Mouse (Mus musculus): ENCODE results near the gene Erc1.

Gene Erc1

GRCm38 (mm10) chr6:119808726-119809505 lies 39.1 kb downstream of the Erc1 start:
- in situ Hi-C loops (cut with MboI, MseI), result no loop called here

GRCm38 (mm10) chr6:119803239-119803638 lies 44.7 kb downstream of the Erc1 start:
- in situ Hi-C loops (cut with MboI, MseI), result no loop called here

GRCm38 (mm10) chr6:119796911-119797486 lies 51.0 kb downstream of the Erc1 start:
- in situ Hi-C loops (cut with MboI, MseI), result loop anchor here (5.0 kb wide), 1 partner anchor 130 kb away; no protein-coding TSS in a partner anchor

GRCm38 (mm10) chr6:119796291-119796690 lies 51.7 kb downstream of the Erc1 start:
- in situ Hi-C loops (cut with MboI, MseI), result loop anchor here (5.0 kb wide), 1 partner anchor 131 kb away; no protein-coding TSS in a partner anchor

GRCm38 (mm10) chr6:119792562-119792961 lies 55.4 kb downstream of the Erc1 start:
- in situ Hi-C loops (cut with MboI, MseI), result no loop called here

- in situ Hi-C loops (cut with MboI, MseI), result no loop called here
Observed at GRCm38 (mm10) chr6:119782416-119782815, 65.6 kb downstream of the Erc1 start.

- in situ Hi-C loops (cut with MboI, MseI), result no loop called here
Observed at GRCm38 (mm10) chr6:119781109-119781508, 66.9 kb downstream of the Erc1 start.

- in situ Hi-C loops (cut with MboI, MseI), result no loop called here
Observed at GRCm38 (mm10) chr6:119768778-119769177, 79.2 kb downstream of the Erc1 start.

- in situ Hi-C loops (cut with MboI, MseI), result no loop called here
Observed at GRCm38 (mm10) chr6:119764355-119764754, 83.6 kb downstream of the Erc1 start.

GRCm38 (mm10) chr6:119759866-119760265 lies 88.1 kb downstream of the Erc1 start:
- in situ Hi-C loops (cut with MboI, MseI), result no loop called here

GRCm38 (mm10) chr6:119758490-119758889 lies 89.5 kb downstream of the Erc1 start:
- in situ Hi-C loops (cut with MboI, MseI), result no loop called here

- in situ Hi-C loops (cut with MboI, MseI), result no loop called here
Observed at GRCm38 (mm10) chr6:119757796-119758195, 90.2 kb downstream of the Erc1 start.

GRCm38 (mm10) chr6:119755866-119756265 lies 92.1 kb downstream of the Erc1 start:
- in situ Hi-C loops (cut with MboI, MseI), result no loop called here

GRCm38 (mm10) chr6:119749093-119749635 lies 98.8 kb downstream of the Erc1 start:
- in situ Hi-C loops (cut with MboI, MseI), result no loop called here

- in situ Hi-C loops (cut with MboI, MseI), result no loop called here
Observed at GRCm38 (mm10) chr6:119741861-119742260, 106.1 kb downstream of the Erc1 start.

- in situ Hi-C loops (cut with MboI, MseI), result no loop called here
Observed at GRCm38 (mm10) chr6:119740541-119740940, 107.4 kb downstream of the Erc1 start.

GRCm38 (mm10) chr6:119738638-119739375 lies 109.2 kb downstream of the Erc1 start:
- in situ Hi-C loops (cut with MboI, MseI), result no loop called here

GRCm38 (mm10) chr6:119737716-119738115 lies 110.3 kb downstream of the Erc1 start:
- in situ Hi-C loops (cut with MboI, MseI), result no loop called here

GRCm38 (mm10) chr6:119735937-119736336 lies 112.0 kb downstream of the Erc1 start:
- in situ Hi-C loops (cut with MboI, MseI), result no loop called here

GRCm38 (mm10) chr6:119731155-119731554 lies 116.8 kb downstream of the Erc1 start:
- in situ Hi-C loops (cut with MboI, MseI), result no loop called here

- in situ Hi-C loops (cut with MboI, MseI), result no loop called here
Observed at GRCm38 (mm10) chr6:119715234-119715633, 132.7 kb downstream of the Erc1 start.

GRCm38 (mm10) chr6:119713961-119714360 lies 134.0 kb downstream of the Erc1 start:
- in situ Hi-C loops (cut with MboI, MseI), result no loop called here
